Mouse (Mus musculus): ENCODE measurements around the gene B4galt7.
"Not testable (repeated sequence)": the region's sequence is repeated elsewhere in the genome, so short reads cannot be mapped to it uniquely, and the experiment has no call there.

The B4galt7 gene

DNA sequence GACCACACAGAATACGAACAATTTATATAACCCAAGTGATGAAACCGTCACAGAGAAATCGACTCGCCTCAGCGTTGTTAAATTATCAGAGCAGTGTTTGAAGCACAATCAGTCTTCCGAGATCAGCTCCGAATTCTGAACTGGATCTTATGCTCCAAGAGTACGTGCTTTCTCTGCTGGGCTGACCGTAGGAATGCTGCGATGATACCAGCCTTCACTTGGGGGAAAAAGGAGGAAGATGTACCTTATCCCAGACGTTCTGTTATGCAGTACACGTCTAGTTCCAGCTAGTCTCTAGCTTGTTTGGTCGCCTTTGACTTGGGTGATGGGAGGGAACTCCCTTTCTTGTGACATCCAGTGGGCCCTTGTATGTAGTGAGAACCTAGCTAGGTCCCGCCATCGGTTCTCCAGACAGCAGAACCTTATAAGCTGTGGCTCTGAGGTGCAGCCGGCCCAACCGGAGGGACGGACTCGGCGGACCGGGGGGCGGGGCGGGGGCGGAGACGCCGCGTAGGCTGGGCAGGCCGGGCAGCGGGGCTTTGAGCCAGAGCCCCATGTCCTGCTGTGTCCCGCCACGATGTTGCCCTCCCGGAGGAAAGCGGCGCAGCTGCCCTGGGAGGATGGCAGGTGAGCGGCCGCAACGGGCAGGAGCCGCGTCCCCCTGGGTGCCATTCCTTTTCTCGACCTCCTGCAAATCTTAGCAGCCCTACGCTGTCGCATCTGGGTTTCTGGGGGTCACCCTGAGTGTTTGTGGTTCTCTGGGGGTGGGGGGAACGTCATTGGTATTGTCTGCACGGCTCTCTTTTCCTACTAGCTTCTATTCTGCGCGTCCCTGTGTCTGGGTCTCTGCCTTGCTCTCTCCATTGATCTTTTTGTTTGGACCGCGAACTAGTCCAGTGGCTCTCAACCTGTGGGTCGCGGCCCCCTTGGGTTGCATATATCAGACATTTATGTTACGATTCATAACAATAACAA is at the start of gene B4galt7:
Gene B4galt7, plus strand, starts transcription at position 331 of the 975 bp plus-strand sequence.
- DNase-seq = peak; percentile 82

- no peak for DNase-seq
These were observed 43.8 kb upstream of the B4galt7 start for GRCm38 (mm10) chr13:55555921-55556320.

DNA sequence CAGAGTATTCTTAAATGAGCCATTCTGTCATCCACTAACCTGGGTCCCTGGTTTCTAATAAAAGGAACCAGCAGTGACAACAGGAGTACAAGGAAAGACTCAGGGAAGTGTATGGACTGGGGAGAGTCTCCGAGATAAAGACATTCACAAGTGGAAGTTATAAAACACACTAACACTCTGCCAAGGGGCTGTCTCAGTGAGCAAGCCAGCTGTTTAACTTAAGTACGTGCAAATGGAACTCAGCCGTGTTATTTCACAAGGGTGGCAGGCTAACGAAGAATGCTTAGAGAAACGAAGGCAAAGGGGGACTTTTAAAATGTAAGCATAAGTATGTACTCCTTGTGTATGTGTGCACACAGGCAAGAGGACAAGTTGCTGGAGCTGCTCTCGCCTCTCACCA is 42.2 kb upstream of the B4galt7 start:
- DNase-seq = no peak

DNA sequence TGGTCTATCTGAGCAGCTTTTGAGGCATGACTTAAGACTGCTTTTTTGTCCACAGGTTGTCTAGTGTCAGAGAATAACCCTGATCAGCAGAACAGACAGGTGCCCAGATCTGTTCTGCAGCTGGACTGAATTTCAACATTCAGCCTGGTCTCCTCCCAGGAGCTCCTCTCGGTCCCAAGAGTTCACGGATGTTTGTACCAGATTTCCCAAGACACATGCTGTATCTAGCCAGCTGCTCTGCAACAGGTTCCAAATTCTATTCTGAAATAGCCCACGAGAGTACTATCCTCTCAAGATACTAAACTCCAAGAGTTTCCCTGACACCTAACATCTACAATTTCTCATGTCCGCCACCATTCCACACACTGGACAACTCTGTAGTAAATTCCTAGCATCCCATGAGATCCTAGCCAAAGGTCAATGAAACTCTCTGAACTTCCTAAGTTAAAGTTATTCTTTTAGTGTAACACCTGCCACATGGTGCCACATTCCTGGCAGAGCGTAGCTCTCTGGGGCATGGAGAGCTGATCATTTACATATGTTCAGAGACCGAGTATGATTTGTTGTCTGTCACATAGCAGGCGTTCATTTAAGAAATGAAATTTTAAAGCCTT is 36.3 kb upstream of the B4galt7 start:
- no peak for DNase-seq

DNA sequence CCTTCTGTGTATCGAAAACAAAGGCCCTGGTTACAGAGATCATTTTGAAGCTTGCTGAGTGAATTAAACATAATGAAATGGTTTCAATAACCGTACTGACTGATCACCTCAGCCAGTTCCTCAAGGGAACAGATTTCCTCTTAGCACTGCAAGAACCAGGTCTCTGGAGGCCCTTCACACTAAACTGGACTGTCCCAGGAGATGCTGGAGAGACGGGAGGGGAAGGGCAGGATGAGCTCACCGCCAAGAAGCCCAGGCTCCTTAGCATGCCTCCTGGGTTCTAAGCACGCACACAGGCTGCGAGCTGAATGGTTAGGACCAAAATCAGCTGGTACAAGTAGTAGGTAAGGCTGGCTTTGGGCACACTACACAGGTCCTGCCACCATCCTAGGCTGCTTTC is 32.7 kb upstream of the B4galt7 start:
- DNase-seq = no peak

GRCm38 (mm10) chr13:55567949-55568348 is 31.7 kb upstream of the B4galt7 start:
- no peak for DNase-seq

DNA sequence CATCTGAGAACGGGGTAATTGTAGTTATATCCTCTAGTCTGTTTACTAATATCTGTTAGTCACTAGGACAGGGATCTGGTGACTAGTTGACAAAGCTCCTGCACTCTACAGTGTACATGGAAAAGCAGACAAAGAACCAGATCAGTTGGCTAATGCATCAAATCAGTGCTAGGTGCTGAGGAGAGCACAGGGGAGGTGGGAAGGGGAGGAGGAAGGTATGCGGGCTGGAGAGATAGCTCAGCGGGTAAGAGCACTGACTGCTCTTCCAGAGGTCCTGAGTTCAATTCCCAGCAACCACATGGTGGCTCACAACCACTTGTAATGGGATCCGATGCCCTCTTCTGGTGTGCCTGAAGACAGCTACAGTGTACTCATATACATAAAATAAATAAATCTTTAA is 31.2 kb upstream of the B4galt7 start:
- DNase-seq = not testable (repeated sequence)

DNA sequence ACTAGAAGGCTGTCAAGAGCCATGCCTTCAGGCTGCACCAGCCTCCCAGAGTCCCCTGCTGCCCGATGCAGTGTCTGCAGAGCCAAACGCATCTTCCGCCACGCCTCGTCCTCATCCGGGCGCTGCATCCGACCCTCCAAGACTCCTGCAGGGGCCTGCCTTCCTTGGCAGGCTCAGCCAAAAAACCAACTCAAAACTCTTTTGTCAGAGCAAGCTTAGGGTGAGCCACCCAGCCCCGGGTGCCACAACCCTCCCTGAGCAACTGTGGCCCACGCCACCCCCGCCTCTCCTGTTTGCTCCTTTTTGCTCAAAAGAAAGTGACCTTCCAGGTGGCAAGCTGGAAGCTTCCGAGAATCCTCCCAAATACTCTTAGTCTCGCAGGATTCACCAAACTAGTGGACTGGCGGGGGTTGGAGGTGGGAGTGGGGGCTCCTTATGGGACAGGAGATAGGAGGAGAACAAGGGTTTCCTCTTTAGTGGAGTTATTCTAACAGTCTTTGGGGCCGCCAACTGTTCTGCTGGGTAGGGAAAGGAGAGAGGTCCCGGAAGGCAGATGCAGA is 29.9 kb upstream of the B4galt7 start:
- peak; percentile 23 for DNase-seq

GRCm38 (mm10) chr13:55570286-55570973 is 29.3 kb upstream of the B4galt7 start:
- DNase-seq = peak; percentile 47

GRCm38 (mm10) chr13:55571027-55571751 is 28.5 kb upstream of the B4galt7 start, which contains the start of gene Fam193b:
Gene Fam193b, minus strand, starts transcription at chr13:55571120.
- DNase-seq = peak; percentile 94

GRCm38 (mm10) chr13:55571977-55572376 is 27.7 kb upstream of the B4galt7 start:
- no peak for DNase-seq

- no peak for DNase-seq
These were observed 26.3 kb upstream of the B4galt7 start, which contains the start of gene Tmed9 for GRCm38 (mm10) chr13:55573432-55573831. Gene Tmed9, plus strand, starts transcription at chr13:55573732.

DNA sequence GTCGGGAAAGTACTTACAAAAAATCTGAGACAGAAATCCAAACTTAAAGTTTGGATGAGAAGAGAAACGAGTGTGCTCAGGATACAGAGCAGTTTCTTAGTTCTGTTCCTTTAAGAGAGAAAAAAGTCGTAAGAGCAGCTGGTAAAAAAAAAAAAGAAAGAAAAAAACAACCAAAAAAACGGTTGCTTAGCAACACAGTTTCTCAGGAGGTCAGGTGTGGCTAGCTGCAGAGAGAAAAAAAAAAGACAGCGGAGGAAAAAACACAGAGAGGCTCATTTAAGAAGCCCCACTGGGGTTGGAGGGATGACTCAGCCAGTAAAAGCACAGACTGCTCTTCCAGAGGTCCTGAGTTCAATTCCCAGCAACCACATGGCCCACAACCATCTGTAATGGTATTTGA is 25.4 kb upstream of the B4galt7 start:
- no peak for DNase-seq

GRCm38 (mm10) chr13:55575932-55576331 is 23.8 kb upstream of the B4galt7 start:
- no peak for DNase-seq

DNA sequence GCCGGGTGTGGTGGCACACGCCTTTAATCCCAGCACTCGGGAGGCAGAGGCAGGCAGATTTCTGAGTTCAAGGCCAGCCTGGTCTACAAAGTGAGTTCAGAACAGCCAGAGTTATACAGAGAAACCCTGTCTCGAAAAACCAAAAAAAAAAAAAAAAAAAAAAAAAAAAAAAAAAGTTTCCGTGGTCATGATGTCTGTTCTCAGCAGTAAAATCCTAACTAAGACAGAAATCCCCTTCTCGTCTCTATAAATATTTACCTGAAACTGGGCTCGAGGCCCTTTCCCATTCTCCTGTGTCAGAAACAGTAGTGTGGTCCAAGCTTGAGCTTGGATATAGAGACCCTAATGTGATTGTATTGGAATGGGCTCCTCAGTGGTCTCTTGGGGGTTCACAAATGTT is 22.8 kb upstream of the B4galt7 start:
- DNase-seq = not testable (repeated sequence)

DNA sequence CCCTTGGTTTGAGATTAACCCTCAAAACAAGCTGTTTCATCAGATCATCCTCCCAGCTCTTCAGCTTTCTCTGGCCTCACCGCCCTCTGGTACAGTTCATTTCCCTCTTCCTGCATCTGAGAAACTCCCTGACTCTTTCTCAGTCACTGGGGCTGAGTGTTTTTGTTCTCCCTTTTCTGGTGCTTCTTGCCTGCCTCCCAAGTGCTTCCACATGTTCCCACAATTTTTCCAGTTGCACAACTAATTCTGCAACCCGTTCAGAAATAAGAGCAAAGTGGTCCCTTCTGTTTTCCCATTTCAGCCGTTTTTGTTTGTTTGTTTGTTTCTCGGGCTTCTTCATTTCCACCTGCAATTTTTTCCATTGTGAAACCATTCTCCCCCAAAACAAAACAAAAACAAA is 21.6 kb upstream of the B4galt7 start:
- no peak for DNase-seq

DNA sequence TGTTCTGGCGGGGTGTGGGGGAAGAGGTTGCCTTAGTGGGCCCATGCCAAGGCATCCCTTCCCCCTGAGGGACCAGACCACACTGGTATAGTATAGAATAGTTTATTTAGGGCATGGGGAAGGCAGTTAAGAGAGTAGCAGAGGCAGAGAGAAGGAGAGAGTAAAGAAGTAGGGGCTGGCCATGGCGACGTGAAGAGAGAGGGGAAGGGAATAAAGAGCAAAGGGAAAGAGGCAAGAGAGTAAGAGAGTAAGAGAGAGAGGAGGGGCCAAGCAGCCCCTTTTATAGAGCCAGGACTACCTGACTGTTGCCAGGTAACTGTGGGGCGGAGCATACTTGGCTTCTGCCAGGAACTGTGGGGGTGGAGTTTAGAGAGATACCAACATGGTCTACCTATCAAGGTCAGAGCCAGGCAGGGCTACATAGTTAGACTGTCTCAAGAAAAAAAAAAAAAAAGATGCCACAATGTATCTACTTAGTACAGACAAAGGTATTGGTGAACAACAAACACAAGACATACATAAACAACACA is 7.7 kb upstream of the B4galt7 start:
- no peak for DNase-seq

DNA sequence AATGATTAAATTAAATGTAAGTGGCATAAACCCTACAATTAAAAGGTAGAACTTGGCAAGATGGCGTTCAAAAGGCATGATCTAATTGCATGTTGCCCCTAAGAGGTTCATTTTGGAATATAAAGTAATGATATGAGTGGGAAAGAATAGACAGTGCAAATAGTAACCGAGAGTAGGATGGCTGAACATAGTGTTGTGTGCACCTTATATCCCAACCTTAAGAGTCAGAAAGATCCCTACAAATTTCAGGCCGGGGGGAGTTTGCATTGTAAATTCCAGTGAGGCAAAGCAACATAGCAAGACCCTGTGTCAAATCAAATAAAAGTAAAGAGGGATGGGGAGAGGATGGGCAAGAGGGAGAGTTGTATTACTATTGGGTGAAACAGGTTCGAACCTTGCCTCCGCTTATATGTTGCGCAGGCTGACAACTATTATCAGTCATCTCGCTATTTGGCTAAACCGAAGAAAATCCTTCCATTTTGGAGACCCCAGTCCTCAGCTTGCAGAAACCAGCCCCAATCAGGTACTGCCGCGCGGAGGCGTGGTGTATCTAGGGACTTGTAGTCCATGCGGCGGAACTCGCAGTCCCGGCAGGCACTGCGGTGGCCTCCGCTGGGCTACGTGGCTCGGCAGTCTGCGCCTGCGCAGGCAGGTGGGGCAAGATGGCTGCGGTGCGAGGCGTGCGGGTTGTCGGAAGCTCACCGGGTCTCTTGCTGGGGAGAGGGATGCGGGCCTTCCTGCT is 7.0 kb upstream of the B4galt7 start:
- DNase-seq = peak; percentile 97

- no peak for DNase-seq
These were observed 6.4 kb upstream of the B4galt7 start for GRCm38 (mm10) chr13:55593254-55593747.

DNA sequence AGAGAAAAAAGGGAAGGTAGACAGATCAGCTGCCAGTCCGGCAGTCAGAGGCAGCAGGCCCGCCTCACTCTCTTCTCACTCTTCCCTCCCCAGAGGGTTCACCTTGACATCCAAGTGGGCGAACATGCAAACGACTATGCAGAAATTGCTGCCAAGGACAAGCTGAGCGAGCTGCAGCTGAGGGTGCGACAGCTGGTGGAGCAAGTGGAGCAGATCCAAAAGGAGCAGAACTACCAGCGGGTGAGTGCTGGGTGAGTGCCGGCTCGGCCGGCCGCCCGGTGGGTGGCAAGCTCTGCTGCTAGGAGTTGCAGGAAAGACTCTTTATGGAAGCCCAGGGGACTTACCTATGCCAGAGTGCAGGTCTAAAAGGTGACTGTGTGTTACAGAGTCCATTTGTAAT is 4.3 kb upstream of the B4galt7 start:
- DNase-seq = peak; percentile 48

- no peak for DNase-seq
These were observed 2.9 kb upstream of the B4galt7 start for GRCm38 (mm10) chr13:55596802-55597201.

Measured in cerebellum, adult 8-10 months (tissue).